Mouse (Mus musculus): ENCODE results near the gene Tomm70a. TPM values are rescaled to one million over a fixed set of nuclear protein-coding genes. Genes with fewer than 3 reads are reported as not detected.

The Tomm70a gene
- polyA plus RNA-seq (2014; fragmentation: Nextera tagmentation; extraction: Ambion mirVana): 52.6 and 54.5 TPM in 2 replicates

GRCm38 (mm10) chr16:57120913-57121815 lies at the start of gene Tomm70a:
Gene Tomm70a, plus strand, starts transcription at chr16:57121703.
- Histone ChIP-seq H3K4me3 (ENCODE audit: low read depth, low read length) (peak within 1 kb of the TSS; percentile 99), H3K4me2 (ENCODE audit: low read depth, low read length) (peak within 1 kb of the TSS; percentile 73), H3K9me3 (ENCODE audit: control insufficient read depth, low read length) (no peaks in the 10 kb centered on the region), H3K36me3 (ENCODE audit: control insufficient read depth, insufficient read depth, low read length) (no peaks in the 10 kb centered on the region), H3K27ac (replicated peaks; ENCODE audit: low read depth, low read length) (peak within 1 kb of the TSS; percentile 89), H3K4me1 (ENCODE audit: control insufficient read depth, insufficient read depth, low read length) (peaks cover 14% of the 10 kb centered on the region), H3K27me3 (replicated peaks; ENCODE audit: control insufficient read depth, insufficient read depth, low read length) (no peaks in the 10 kb centered on the region), H3K9ac (ENCODE audit: low read depth, low read length) (peak within 1 kb of the TSS; percentile 95)
- ATAC-seq (ENCODE audit: low read depth): peak; percentile 99
- DNase-seq (ENCODE audit: low spot score): peak; percentile 99
- WGBS: under 1% methylated on average over 29 of the region's 37 CpGs

DNA sequence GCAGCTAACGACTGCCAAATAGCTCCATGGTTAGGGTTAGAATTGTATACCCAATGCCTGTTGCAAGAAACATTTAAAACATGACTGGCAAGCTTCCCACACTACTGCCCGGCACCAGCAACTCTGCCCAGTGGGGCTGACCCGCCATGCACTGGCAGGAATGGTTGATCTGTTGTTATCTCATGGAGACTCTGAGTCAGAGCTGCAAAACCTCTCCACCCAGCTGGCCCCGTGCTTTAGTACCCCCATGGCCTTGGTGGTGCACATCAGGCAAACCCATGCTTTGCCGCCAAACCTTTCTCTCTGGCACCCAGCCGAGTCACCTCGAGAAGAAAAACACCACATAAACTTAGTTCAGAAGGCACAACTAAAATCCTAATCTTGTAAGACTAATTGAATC lies 45.5 kb upstream of the Tomm70a start:
- Histone ChIP-seq H3K4me3 (ENCODE audit: low read depth, low read length) (no peak overlapping the region), H3K27ac (replicated peaks; ENCODE audit: low read depth, low read length) (no peak overlapping the region), H3K27me3 (replicated peaks; ENCODE audit: control insufficient read depth, insufficient read depth, low read length) (no peaks in the 10 kb centered on the region), H3K36me3 (ENCODE audit: control insufficient read depth, insufficient read depth, low read length) (no peaks in the 10 kb centered on the region), H3K9me3 (ENCODE audit: control insufficient read depth, low read length) (no peaks in the 10 kb centered on the region), H3K9ac (ENCODE audit: low read depth, low read length) (no peak overlapping the region), H3K4me2 (ENCODE audit: low read depth, low read length) (no peak overlapping the region), H3K4me1 (ENCODE audit: control insufficient read depth, insufficient read depth, low read length) (no peaks in the 10 kb centered on the region)
- DNase-seq (ENCODE audit: low spot score) (no peak), ATAC-seq (ENCODE audit: low read depth) (no peak)
- 76% methylated on average over 7 of the region's 7 CpGs for WGBS

DNA sequence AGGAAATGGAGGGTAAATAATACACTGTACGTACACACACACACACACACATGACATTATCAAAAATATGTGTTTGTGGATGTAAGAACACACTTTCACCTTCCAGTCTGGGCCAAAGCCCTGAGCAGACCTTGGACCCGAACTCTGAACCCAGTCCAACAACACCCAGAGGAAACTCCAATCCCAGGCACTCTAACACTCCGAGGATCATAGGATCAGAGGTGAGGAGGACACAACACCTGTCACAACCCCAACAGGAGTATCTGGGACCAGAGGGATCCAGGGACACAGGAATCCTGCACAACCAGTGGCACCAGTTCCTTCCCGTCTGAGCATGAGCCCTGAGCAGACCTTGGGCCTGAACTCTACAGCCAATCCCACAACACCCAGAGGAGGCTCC lies 41.9 kb upstream of the Tomm70a start:
- no peak for DNase-seq (ENCODE audit: low spot score)
- 68% methylated on average over 4 of the region's 4 CpGs for WGBS
- H3K4me2 ChIP-seq (ENCODE audit: low read depth, low read length): no peak overlapping the region

DNA sequence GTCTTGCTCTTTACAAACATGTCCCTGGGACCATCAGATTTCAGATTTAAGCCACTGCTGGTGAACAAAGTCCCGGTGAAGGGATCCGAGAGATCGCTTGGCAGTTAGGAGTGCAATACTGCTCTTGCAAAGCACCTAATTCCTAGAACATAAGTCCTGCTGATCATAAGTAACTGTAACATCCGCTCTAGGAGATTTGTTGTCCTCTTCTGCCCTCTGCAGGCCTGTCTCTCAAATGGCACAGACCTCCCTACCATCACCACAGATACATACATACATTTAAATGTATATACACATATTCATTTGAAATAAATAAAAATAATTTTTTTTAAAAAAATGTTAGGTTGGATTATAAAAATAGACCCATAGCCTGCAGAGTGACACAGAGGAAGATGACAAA lies 29.0 kb upstream of the Tomm70a start:
- peak; percentile 57 for DNase-seq (ENCODE audit: low spot score)
- no peak overlapping the region for H3K4me2 ChIP-seq (ENCODE audit: low read depth, low read length)
- no peak overlapping the region for H3K27ac ChIP-seq (replicated peaks; ENCODE audit: low read depth, low read length)
- ATAC-seq (ENCODE audit: low read depth): peak; percentile 53; the same call in 1 of the 2 replicates
- H3K4me3 ChIP-seq (ENCODE audit: low read depth, low read length): no peak overlapping the region
- 42% methylated on average over 4 of the region's 4 CpGs for WGBS
- H3K4me1 ChIP-seq (ENCODE audit: control insufficient read depth, insufficient read depth, low read length): no peaks in the 10 kb centered on the region
- H3K27me3 ChIP-seq (replicated peaks; ENCODE audit: control insufficient read depth, insufficient read depth, low read length): no peaks in the 10 kb centered on the region
- no peaks in the 10 kb centered on the region for H3K9me3 ChIP-seq (ENCODE audit: control insufficient read depth, low read length)
- H3K36me3 ChIP-seq (ENCODE audit: control insufficient read depth, insufficient read depth, low read length): no peaks in the 10 kb centered on the region
- H3K9ac ChIP-seq (ENCODE audit: low read depth, low read length): no peak overlapping the region

More for the DNA sequence above, 41.9 kb upstream of the Tomm70a start:
- Histone ChIP-seq H3K27me3 (replicated peaks; ENCODE audit: control insufficient read depth, insufficient read depth, low read length) (no peaks in the 10 kb centered on the region), H3K4me3 (ENCODE audit: low read depth, low read length) (no peak overlapping the region), H3K9ac (ENCODE audit: low read depth, low read length) (no peak overlapping the region), H3K9me3 (ENCODE audit: control insufficient read depth, low read length) (no peaks in the 10 kb centered on the region), H3K27ac (replicated peaks; ENCODE audit: low read depth, low read length) (no peak overlapping the region), H3K36me3 (ENCODE audit: control insufficient read depth, insufficient read depth, low read length) (no peaks in the 10 kb centered on the region), H3K4me1 (ENCODE audit: control insufficient read depth, insufficient read depth, low read length) (no peaks in the 10 kb centered on the region)
- ATAC-seq (ENCODE audit: low read depth): no peak

DNA sequence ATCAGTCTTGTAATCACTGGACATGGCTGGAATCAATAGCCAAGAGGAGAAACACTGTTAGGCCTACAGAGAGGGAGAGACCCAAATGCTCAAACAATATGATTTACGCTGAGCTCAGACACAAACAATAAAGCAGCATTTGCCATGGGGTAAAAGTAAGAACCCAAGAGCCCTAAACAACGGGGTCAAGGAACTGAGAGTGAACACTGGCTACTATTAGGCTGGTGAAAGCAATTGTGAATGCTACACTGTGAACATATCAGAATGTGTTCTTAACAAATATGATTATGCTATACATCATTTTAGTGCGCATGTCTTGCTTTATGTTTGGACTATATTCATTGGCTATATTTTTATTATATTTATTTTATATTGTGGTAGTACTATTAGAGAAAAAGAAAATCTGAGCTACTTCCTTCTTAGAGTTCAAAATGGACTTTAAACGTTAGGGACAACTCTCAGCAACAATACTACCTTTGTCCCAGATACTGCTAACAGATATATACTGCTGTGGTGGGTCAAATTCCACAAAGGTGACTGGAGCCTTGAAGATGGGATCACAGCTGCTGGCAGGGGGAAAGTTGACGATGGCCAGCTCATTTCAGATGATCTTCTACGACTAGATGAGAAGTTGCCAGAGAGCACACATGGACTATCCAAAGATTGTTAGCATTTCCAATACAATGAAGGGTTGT lies 28.4 kb upstream of the Tomm70a start:
- ATAC-seq (ENCODE audit: low read depth): no peak
- Histone ChIP-seq H3K9ac (ENCODE audit: low read depth, low read length) (no peak overlapping the region), H3K27me3 (replicated peaks; ENCODE audit: control insufficient read depth, insufficient read depth, low read length) (no peaks in the 10 kb centered on the region), H3K4me3 (ENCODE audit: low read depth, low read length) (no peak overlapping the region), H3K36me3 (ENCODE audit: control insufficient read depth, insufficient read depth, low read length) (no peaks in the 10 kb centered on the region), H3K9me3 (ENCODE audit: control insufficient read depth, low read length) (no peaks in the 10 kb centered on the region), H3K4me1 (ENCODE audit: control insufficient read depth, insufficient read depth, low read length) (no peaks in the 10 kb centered on the region), H3K4me2 (ENCODE audit: low read depth, low read length) (no peak overlapping the region), H3K27ac (replicated peaks; ENCODE audit: low read depth, low read length) (no peak overlapping the region)
- no peak for DNase-seq (ENCODE audit: low spot score)
- WGBS: 65% methylated on average over 6 of the region's 6 CpGs

DNA sequence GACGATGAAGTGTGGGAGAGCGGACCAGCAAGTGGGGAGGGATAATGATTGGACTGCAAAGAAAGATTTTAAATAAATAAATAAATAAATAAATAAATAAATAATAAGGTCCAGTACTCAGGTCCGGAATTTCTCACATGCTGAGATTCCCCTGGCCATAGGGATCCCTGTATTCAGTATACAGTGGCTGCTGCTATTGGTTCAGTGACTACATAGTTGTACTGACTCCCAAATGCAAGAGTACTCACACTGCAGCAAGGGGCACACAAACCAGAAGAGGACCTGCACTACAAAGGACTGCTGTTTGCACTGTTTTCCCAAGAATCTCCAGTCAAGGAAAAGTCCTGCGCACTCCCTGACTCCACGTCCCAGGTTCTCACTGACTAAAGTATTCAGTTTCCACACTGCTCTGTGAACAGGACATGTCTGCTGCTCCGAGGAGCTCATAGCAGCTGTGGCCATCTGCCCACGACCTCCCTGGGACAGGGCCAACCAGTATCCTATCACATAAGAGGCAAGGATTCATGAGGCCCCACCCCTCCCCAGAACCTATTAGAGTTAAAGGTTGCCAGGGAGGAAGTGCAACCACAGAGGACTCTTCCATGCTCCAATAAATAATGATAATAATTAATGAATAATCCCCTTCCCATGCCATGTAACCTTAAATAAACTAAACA lies 22.9 kb upstream of the Tomm70a start:
- Histone ChIP-seq H3K4me3 (ENCODE audit: low read depth, low read length) (no peak overlapping the region), H3K9me3 (ENCODE audit: control insufficient read depth, low read length) (no peaks in the 10 kb centered on the region), H3K27ac (replicated peaks; ENCODE audit: low read depth, low read length) (no peak overlapping the region), H3K4me2 (ENCODE audit: low read depth, low read length) (no peak overlapping the region), H3K36me3 (ENCODE audit: control insufficient read depth, insufficient read depth, low read length) (no peaks in the 10 kb centered on the region), H3K27me3 (replicated peaks; ENCODE audit: control insufficient read depth, insufficient read depth, low read length) (no peaks in the 10 kb centered on the region), H3K4me1 (ENCODE audit: control insufficient read depth, insufficient read depth, low read length) (no peaks in the 10 kb centered on the region), H3K9ac (ENCODE audit: low read depth, low read length) (no peak overlapping the region)
- 50% methylated on average over 7 of the region's 7 CpGs for WGBS
- peak; percentile 16 for DNase-seq (ENCODE audit: low spot score)
- peak; percentile 33; the same call in 1 of the 2 replicates for ATAC-seq (ENCODE audit: low read depth)

GRCm38 (mm10) chr16:57099572-57100237 lies 21.8 kb upstream of the Tomm70a start:
- H3K9ac ChIP-seq (ENCODE audit: low read depth, low read length): no peak overlapping the region
- no peak for DNase-seq (ENCODE audit: low spot score)
- no peak overlapping the region for H3K4me2 ChIP-seq (ENCODE audit: low read depth, low read length)
- WGBS: 73% methylated on average over 5 of the region's 5 CpGs
- H3K4me1 ChIP-seq (ENCODE audit: control insufficient read depth, insufficient read depth, low read length): no peaks in the 10 kb centered on the region
- H3K36me3 ChIP-seq (ENCODE audit: control insufficient read depth, insufficient read depth, low read length): no peaks in the 10 kb centered on the region
- H3K9me3 ChIP-seq (ENCODE audit: control insufficient read depth, low read length): no peaks in the 10 kb centered on the region
- no peak overlapping the region for H3K4me3 ChIP-seq (ENCODE audit: low read depth, low read length)
- no peaks in the 10 kb centered on the region for H3K27me3 ChIP-seq (replicated peaks; ENCODE audit: control insufficient read depth, insufficient read depth, low read length)
- no peak overlapping the region for H3K27ac ChIP-seq (replicated peaks; ENCODE audit: low read depth, low read length)
- ATAC-seq (ENCODE audit: low read depth): no peak

GRCm38 (mm10) chr16:57101174-57101573 lies 20.3 kb upstream of the Tomm70a start:
- ATAC-seq (ENCODE audit: low read depth) (no peak), DNase-seq (ENCODE audit: low spot score) (no peak)
- H3K36me3 ChIP-seq (ENCODE audit: control insufficient read depth, insufficient read depth, low read length): no peaks in the 10 kb centered on the region
- no peak overlapping the region for H3K4me2 ChIP-seq (ENCODE audit: low read depth, low read length)
- H3K9me3 ChIP-seq (ENCODE audit: control insufficient read depth, low read length): no peaks in the 10 kb centered on the region
- H3K4me3 ChIP-seq (ENCODE audit: low read depth, low read length): no peak overlapping the region
- WGBS: 84% methylated on average over 1 of the region's 1 CpGs
- H3K27ac ChIP-seq (replicated peaks; ENCODE audit: low read depth, low read length): no peak overlapping the region
- no peaks in the 10 kb centered on the region for H3K27me3 ChIP-seq (replicated peaks; ENCODE audit: control insufficient read depth, insufficient read depth, low read length)
- no peak overlapping the region for H3K9ac ChIP-seq (ENCODE audit: low read depth, low read length)
- no peaks in the 10 kb centered on the region for H3K4me1 ChIP-seq (ENCODE audit: control insufficient read depth, insufficient read depth, low read length)
